Mouse (Mus musculus) small intestine, adult 2 months (tissue): ENCODE measurements at regions not wholly inside any gene's neighbourhood (a gene's known extent, or its start where the extent isn't known, plus 50 kb on each side); places are given as distances from the start of the nearest gene placed in this dataset.

Experiments used
- CTCF ChIP-seq: fragments of 200-500 bp; IDR thresholded peaks from 2 replicates; pipeline ENCODE4 v1.5.1; 2012; ENCODE audit warnings: low read depth, mild to moderate bottlenecking, control low read depth, inconsistent platforms, low read length, moderate library complexity, mixed read lengths; ENCODE audit not compliant: insufficient replicate concordance, insufficient read length; ENCODE audit errors: extremely low read depth
- POLR2A ChIP-seq: fragments of 200-500 bp; IDR thresholded peaks from 2 replicates; pipeline ENCODE4 v1.6.1; 2012; ENCODE audit warnings: low read depth, mild to moderate bottlenecking, control low read depth, inconsistent platforms, low read length, moderate library complexity

- TF ChIP-seq CTCF (no peak), POLR2A (no peak)
Measured at GRCm38 (mm10) chr6:49654541-49655130, 167.9 kb upstream of the Npy start.
